Mouse (Mus musculus): ENCODE results near the gene Rbfox2.
"Not testable (repeated sequence)": the region's sequence is repeated elsewhere in the genome, so short reads cannot be mapped to it uniquely, and the experiment has no call there.

Rbfox2 gene

DNA sequence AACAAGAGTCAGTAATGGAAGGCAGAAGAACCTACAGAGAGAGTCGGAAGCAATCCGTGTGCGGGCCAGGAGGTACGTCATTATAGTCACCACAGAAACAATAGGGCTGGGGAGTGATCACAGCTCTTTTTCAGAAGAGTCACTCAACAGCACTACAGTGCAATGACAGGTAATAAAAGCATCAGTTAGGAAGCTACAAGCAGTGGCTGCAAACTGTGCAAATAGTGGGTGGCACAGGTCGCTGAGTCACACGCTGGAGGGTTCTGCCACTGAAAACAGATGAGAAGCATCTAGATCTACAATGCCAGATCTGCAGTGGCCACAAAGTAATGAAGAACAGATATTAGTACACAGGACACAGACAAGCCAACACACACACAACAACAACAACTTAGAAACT lies 32.9 kb downstream of the Rbfox2 start:
- DNase-seq (ENCODE audit: extremely low spot score, low spot score), result no peak

DNA sequence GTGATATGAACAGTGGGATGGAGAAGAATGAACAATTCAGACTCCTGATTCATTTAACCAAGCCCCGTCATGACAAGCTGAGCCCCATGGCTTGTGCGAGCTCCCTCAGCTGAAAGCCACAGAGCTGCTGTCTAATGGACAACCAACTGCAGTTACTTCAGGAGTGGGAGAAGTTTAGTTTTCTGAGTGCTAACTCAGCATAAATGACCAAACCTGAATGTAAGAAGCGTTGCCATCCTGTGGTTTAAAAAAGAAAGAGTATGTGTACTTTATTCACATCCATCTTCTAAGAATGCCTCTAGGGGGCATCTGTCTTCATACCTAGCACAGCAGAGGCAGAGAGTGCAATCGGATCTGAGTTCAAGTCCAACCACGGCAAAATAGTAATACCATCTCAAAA lies 35.5 kb downstream of the Rbfox2 start:
- DNase-seq (ENCODE audit: extremely low spot score, low spot score), result no peak

DNA sequence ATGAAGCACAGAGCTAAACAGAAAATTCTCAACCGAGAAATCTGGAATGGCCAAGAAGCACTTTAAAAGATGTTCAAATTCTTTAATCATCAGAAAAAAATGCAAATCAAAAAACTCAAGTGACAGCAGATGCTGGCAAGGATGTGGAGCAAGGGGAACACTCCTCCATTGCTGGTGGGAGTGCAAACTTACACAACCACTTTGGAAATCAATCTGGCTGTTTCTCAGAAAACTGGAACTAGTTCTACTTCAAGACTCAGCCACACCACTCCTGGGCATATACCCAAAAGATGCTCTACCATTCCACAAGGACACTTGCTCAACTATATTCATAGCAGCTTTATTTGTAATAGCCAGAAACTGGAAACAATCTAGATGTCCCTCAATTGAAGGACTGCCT lies 37.3 kb downstream of the Rbfox2 start:
- not testable (repeated sequence) for DNase-seq (ENCODE audit: extremely low spot score, low spot score)

DNA sequence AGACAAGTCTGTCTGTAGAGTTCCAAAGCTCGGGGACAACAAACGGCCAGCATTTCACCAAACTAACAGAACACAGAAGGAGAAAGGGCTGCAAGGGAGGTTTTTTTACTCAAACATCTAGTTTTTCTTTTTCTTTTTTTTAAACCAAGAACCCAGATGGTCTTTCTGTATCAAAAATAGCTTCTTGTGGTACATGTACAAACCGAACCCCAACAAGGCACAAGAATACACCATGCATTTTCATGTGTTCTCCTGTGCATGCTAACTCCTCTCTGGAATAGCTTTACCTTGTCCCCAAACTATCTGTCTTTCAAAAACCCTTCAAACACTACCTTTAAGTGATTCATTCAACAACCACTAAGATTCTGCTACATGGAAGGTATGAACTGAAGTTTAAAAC lies 38.4 kb downstream of the Rbfox2 start:
- no peak for DNase-seq (ENCODE audit: extremely low spot score, low spot score)

DNA sequence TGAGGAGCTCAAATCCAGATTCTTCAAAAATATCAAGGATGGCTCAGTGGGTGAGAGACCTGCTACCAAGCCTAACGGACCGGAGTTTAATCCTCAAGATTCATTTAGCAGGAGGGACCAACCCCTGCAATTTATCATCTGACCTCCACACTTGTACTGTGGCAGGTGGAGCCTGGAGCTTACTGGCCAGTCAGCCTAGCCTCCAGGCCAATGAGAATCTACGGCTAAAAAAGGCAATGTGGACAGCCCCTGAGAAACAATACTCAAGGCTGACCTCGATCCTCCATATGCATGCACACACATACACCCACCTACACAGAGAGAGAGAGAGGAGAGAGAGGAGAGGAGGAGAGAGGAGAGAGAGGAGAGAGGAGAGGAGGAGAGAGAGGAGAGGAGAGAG lies 41.5 kb downstream of the Rbfox2 start:
- peak; percentile 29 for DNase-seq (ENCODE audit: extremely low spot score, low spot score)

DNA sequence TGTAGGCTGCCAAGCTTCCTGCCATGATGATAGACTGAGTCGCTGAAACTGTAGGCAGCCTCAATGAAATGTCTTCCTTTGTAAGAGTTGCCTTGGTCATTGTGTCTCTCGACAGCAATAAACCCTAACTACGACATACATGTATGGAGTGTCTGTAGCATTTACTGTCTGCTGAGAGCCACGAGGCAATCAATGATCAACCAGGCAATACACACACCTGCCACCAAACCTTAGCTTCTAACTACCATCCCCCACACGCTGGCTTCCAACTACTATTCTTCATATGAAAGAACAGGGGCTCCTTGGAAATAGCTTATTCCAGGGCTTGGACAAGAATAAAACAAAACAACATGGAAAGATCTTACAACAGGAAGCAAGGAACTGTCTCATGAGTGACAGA lies 42.5 kb downstream of the Rbfox2 start:
- no peak for DNase-seq (ENCODE audit: extremely low spot score, low spot score)

DNA sequence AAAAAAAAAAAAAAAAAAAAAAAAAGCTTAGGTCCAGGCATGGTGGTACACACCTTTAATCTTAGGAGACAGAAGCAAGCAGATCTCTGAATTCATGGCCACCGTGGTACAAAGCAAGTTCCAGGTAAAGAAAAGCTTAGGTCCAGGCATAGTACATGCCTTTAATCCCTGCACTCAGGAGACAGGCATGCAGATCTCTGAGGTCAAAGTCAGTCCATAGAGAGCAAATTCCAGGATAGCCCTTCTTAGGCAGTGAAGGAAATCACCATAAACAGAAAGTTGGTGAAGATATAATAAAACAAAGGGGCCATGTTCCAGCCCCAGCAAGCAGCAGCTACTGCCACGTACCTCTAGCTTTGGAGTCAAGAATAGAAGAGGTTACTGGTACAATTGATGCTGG lies 44.0 kb downstream of the Rbfox2 start:
- DNase-seq (ENCODE audit: extremely low spot score, low spot score), result no peak

DNA sequence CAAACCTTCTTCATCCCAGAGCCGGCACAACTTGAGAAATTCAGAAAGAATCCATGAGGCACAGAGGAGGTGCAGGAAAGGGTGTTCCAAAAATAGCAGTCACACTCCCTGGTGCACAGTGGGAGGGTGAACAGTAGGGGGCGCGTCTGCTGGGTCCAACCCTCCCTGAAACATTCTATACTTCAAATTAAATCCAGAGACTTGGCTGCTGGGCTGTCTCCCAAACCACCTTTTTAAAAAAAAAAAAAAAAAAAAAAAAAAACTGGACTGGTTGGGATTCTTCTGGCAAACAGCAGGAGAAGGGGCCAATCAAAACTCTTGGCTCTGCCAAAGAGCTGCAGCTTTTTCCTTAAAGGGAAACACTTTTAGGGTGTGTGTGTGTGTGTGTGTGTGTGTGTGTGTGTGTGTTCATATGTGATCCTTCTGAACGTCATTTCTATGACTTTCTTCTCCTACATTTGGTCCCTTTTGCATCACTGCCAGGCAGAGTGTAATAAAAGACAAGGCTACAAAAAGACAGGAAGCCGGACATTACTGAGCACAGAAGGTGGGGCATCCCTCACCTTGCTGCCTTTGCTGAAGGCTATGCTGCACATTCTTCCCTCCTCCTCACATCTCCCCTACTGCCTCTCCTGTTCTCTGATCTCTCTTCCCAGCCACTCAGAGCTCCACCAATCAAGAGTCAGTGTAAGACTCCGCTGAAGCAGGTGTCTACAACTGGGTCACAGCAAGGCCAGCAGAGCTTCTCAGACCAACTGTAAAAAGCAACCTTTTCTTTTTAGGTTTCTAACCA lies 49.2 kb downstream of the Rbfox2 start:
- peak; percentile 49 for DNase-seq (ENCODE audit: extremely low spot score, low spot score)

DNA sequence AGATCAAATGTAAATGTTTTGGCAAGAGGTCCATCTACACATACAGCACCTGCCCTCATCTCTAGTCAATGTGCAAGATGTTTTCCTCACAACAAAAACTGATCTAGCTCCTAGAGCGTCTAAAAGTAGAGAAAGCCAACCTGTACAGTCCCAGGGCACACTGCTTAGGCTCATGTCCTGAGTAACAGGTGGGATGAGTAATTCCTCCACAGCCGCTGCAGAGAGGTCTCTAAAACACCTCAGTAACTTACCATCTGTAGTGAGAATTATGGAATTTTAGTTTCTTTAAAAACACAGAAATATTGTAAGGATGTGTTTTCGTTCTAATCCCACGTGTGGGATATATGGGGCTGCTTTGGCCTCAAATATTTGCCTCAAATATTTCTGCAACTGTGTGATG lies 50.0 kb downstream of the Rbfox2 start:
- DNase-seq (ENCODE audit: extremely low spot score, low spot score), result no peak

DNA sequence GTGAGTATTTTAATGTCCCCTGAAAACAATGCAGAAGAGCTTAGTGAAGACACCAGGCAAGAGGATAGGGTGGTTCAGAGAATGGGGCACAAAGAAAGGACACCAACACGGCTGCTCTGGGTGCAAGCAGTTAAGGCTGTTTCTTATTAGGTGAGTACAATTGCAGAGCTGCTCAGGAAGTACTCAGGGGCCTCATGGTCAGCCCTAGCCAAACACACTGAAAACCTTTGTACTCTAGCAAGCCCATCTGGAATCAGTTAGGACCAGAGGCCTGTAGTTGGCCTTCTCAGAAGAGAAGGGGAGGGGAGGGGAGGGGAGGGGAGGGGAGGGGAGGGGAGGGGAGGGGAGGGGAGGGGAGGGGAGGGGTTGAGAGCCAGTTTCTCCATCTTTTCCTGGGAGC lies 52.2 kb downstream of the Rbfox2 start:
- DNase-seq (ENCODE audit: extremely low spot score, low spot score), result peak; percentile 54

DNA sequence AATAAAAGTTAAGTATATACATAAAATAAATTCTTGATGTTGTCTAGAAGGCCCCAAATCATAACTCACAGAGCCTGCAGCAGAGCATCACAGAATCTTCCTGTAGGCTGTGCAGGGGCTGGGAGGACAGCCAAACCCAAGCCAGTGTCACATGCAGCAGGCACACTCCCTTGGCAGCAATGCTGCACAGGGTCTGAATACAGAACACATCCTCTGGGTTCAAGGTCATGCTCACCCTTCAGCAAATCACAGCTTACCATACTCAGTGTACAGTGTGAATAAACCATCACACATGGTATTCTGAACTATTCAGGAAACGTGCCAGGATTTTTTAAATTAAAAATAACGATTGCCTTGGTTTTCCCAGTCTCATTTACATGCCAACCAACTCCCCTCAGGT lies 52.7 kb downstream of the Rbfox2 start:
- no peak for DNase-seq (ENCODE audit: extremely low spot score, low spot score)

DNA sequence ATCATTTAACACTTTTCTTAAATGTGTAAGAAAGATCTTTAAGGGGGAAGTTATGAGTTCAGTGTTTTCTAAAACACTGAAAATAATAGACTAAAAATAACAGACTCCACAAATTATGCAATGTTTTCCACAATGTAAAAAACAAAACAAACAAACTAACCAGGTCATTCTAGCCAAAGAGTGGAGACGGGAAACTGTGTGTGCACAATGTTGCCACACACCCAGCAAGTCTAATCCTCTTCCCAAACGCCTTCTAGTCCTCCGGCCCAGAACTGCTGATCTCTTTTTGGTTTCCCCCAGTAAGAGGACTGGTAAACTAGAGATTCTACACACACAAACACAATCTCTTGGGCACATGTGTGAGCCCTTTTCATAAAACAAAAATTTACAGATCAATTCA lies 55.1 kb downstream of the Rbfox2 start:
- no peak for DNase-seq (ENCODE audit: extremely low spot score, low spot score)

DNA sequence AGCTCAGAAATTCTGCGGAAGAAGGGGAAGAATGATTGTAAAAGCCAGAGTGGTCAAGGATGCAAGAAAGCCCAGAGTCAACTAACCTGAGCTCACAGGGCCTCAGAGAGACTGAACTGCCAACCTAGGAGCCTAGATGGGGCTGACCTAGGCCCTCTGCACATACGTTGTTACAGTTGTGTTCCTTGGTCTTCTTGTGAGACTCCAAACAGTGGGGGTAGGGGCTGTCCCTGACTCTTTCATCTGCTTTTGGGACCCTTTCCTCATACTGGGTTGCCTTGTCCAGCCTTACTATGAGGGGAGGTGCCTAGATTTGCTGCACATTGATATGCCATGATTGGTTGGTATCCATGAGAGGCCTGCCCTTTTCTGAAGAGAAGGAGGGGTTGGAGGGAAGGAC lies 56.0 kb downstream of the Rbfox2 start:
- no peak for DNase-seq (ENCODE audit: extremely low spot score, low spot score)

DNA sequence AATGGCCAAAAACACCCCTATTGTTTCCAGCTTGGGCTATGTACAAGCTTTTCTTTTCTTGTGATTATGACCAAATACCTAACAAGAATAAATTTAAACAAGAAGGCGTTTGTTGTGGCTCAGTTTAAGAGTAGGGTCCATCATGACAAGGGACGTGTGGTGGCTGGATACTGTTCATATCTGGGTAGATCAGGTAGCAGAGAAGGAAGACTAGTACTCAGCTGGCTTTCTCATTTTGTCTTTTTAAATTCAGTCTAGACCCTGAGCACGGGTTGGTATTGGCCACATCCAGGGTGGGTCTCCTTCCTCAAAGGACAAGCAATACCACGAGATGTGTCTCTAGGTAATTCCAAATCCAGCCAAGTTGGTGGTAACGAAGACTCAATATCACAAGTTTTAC lies 57.4 kb downstream of the Rbfox2 start:
- no peak for DNase-seq (ENCODE audit: extremely low spot score, low spot score)

DNA sequence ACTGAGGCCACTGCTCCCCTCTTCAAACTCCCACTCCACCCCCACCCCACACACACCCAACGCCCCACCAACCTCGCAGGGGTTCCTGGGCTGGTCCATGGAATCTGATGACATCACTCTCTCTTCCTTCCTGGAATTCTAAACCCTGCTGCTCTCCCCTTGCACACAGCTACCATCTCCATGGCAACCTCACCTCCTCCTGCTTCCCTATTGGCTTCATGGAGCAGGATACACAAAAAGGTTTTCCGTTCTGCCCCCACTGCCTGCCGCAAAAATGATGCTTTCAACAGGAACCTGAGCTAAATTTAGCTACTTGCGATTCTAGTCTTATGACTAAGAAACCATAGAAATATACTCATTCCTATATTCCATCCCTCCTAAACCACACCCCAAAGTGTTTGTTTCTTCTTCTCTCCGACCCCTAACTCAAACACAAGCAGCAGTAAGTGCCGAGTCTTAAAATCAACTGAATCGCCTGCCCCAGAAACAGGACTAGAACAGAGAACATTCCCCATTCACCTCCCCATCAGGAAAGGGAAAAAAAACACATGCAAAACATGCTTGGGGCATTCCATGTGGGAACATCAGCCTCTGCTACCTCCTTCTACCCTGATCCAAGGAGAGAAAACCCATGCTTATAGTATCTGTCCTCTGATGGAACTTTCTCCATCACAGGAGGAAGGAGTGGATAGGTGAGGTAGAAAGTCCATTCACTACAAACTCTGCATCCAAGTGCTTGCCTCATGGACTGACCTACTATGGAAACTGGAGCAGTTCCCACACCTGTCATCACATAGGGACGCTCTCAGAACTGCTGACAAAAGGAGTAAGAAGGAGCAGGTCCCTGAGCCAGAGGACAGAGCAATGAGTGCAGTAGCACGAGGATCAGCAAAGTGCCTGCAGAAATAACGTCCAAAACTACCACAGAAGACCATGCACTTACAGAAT lies 61.1 kb downstream of the Rbfox2 start:
- DNase-seq (ENCODE audit: extremely low spot score, low spot score), result peak; percentile 42

DNA sequence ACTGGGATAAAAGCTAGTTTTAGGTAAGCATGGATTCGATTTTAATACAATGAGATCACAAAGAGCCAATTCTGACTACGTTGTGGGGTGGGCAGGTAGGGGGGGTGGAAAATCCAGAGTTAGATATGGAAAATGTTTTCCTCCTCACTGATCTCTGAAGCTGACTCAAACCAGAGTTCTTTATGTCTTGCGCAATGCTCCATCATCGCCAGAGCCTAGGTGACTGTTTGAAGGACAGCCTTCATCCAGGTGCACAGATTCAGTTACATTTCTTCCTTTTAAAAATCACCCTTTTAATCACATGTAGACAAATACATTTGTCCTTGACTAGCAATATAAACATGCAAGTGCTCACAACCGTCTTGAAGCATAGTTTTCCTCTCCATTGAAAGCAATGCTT lies 62.2 kb downstream of the Rbfox2 start:
- DNase-seq (ENCODE audit: extremely low spot score, low spot score), result no peak

DNA sequence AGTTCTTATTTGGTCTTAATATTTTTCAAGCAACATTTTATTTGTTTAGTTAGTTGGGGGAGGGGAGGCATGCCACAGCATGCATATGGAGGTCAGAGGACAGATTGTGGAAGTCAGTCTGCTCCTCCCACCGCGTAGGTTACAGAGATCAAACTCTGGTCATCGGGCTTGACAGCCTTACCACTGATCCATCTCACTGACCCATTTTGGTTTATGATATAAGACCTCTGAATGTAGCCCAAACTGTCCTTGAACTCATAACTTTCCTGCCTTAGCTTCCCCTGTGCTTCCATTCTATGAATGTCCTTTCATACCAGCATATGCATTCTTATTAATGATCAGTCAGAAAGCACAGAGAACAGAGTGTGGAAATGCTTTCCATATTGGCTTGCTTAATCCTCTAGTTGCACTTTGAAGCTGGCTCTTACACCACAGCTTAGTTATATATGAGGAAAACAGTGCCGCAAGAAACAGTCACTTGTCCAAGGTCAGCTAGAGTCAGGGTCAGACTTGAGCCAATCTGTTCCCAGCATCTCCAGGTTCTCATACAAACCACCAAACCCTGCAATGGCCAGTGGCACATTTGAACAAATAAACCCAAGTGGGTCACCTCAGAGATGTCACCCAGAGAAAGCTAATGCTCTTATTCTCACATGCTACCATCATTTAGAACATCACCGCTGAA lies 62.8 kb downstream of the Rbfox2 start:
- DNase-seq (ENCODE audit: extremely low spot score, low spot score), result no peak

DNA sequence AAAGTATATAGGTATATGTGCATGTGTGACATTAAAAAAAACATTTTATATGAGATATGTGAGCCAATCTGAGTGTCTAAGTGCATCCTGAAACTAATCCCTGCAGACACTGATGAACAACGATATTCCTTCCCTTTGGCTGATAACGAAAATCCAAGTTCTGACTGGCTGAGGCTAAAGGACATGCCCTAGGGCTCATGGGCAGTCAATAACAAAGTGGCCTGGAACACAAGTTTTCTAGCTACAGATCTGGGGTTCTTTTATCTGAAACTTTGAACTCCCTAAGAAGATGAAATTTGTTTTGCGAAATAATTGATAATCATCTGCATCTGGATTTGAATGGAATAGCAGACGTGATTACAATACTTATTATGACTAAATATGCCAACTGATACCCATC lies 66.2 kb downstream of the Rbfox2 start:
- no peak for DNase-seq (ENCODE audit: extremely low spot score, low spot score)

DNA sequence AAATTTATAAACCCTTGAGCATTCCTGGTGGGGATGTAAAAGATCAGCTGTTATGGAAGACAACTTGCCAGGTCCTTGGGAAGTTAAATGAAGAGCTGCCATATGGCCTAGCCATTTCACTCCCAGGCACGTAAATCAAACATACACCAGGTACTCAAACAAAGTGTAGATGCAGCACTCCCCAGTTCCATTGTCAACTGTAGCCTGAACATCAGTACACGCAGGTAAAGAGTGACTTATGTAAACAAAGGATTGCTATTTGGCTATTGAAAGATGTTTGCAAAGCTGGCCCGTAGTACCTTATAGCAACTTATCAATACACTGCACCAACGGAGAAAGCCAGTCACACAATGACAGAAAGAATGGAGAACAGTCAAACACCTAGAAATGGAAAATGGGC lies 67.2 kb downstream of the Rbfox2 start:
- no peak for DNase-seq (ENCODE audit: extremely low spot score, low spot score)

DNA sequence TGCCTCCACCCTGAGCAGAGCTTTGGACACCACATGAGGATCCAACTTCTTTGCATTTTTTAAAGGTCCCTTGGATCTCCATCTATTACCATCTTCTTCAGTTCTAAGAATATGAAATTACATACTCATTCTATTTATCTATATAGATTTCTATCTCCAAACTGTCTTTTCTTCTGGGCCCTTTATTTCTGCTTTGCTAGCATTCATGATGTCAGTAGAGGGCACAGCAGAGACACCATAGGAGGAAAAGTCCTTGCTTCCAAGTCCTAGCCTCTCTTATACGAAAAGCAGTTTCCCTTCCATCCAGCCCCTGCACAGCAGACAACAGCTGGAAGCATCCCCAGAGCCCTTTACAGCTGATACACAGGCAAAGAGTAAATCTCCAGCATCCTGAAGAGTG lies 69.1 kb downstream of the Rbfox2 start:
- no peak for DNase-seq (ENCODE audit: extremely low spot score, low spot score)

DNA sequence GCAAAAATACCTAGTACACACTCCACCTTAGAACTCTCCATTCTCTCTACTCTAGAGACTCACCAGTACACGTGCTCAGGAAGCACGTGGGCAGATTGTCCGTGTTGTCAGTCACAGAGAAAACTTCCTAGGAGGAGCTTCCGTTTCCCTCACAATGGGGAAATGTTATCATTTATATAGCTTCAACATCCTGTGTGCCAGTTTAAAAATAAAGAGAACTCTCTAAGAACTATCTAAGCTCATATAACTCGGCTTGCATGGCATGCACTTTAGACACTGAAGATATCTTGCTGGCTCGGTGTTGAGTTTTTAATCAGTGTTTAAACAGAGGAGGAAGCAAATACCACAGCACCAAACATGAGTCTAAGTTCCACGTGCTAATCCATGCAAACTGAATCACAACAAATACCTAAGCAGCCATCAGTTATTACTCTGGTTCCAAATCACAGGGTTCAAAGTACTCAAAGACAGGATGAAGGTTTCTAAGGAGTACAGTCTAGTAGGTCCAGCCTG lies 70.7 kb downstream of the Rbfox2 start:
- DNase-seq (ENCODE audit: extremely low spot score, low spot score), result no peak

DNA sequence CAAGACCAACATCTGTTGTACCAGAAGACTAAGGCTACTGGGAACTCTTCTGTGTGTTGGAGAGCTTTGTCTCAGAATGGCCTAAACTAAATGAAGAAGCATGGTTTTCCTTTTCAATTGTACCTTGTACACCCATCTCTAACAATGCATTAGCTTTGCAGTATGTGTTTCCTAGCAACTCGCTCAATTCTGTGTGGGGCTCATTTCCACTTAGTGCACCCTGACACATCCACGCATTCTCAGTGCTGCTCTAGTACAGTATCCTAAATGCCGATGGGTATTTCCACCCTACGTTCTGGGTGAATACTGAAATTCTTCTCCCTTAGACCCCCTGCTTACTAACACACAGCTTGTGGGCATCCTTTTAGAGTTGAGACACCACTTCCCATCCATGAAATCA lies 71.3 kb downstream of the Rbfox2 start:
- no peak for DNase-seq (ENCODE audit: extremely low spot score, low spot score)

All from neural tube, embryonic 10.5 days (tissue).